Mouse (Mus musculus) spleen, postnatal 4 days (tissue): Measurements from ENCODE around the gene Isg15.

ENCODE experiments used
- DNase-seq, 2 experiments: peaks; one replicate each; pipeline ENCODE4 v3.0.0; 2022; ENCODE audit warnings: low spot score in 2 of 2

Isg15 gene

DNA sequence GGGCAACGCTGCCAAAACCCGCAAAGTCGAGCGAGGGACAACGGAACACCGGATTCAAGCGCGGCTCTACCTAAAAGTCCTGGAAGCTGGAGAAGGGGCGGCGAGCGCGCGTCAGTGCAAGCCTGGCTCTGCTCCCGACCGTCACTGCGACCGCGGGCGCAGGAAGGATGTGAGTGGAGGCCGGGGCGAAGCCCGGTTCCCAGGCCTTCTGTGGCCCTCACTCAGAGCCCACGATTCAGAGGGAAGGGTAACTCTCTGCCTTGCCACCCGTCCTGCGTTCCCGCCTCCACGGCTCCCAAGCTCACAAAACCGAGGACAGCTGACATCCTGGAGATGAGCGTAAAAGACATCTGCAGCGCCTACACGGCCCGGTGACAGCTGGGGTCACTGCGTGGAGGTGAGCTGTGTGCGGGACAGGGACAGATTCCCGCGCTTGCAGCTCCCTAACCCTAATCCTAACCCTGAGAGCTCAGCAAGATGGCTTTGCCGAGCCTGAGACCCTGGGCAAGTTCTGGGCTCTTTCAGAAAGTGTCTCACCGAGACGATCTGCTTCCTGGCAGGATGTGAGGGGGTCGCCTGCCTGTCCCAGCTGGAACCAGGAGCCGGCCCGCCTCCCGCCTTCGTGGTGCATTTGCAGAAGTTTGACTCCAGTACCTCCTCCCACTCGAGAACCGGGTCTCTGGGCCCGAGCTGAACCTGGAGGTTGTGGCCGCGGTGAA, 3.0 kb upstream of the Isg15 start:
- no peak for DNase-seq

DNA sequence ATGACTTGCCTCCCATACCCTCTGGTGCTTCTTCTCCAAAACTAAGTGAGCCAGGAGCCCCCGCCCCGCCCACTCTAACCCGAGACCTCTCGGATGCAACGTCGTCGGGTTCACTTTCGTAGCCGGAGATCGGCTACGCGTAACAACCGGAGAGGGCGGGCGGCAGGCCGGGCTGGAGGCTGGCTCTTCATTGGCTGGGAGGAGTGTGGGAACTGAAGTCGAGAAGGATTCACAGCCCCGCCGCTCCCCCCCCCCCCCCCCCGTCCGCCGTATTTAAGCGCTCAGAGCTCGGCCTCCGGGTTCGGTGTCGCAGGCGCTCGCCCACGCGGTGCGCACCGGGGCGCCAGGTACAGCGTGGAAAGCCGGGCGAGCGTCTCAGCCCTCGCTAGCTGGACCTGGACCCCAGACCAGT, 2.4 kb upstream of the Isg15 start, which contains the start of gene AW011738:
Gene AW011738, plus strand, starts transcription at position 304 of the 412 bp plus-strand sequence.
- DNase-seq: peak; percentile 70 to 82

DNA sequence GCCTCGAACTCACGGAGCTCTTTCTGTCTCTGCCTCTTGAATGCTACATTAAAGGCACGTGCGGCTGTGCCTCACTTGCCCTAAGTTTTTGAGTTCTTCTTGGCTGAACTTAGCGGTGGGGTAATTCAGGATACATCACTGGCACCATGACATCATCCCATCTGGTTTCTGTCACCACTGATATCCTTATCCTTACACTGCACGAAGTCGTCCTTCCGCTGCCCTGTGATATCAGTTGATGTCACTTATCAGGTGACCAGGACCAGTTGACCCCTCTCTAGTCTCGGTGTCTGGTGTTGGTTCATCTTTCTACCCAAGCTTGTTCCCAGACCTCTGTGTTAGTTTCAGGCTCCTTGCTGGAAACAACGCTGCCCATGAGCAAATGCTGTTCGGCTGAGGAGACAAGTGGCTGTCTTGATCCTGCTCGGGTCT, 1.9 kb upstream of the Isg15 start:
- DNase-seq: peak in 1 of 2 experiments; percentile 54

DNA sequence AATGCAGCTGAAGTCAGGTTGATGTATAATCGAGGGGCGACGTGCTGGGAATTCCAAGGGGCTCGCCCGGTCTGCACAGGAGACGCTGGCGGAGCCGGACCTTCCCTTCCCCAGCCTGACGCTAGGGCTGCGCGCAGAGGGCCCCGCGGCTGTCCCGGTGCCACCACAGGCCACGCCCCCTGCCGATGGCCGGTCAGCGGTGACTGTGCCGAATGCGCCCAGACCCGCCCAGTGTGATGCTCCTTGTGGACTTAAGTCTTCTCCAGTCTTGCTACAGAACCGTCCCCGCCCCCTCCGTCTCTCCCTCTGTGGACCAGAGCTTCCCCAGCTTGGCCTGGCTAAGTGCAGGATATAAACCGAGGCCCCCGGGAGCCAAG, 2.8 kb downstream of the Isg15 start:
- DNase-seq: peak; percentile 90 to 94

- peak; percentile 72 to 87 for DNase-seq
Measured at GRCm38 (mm10) chr4:156197131-156197828, 3.3 kb downstream of the Isg15 start, which contains the start of gene Agrn. Gene Agrn, minus strand, starts transcription at chr4:156197488.

- DNase-seq: peak; percentile 37 to 75
Measured at GRCm38 (mm10) chr4:156195927-156196870, 4.4 kb downstream of the Isg15 start.

- DNase-seq: no peak
Measured at GRCm38 (mm10) chr4:156194346-156194745, 6.3 kb downstream of the Isg15 start.

DNA sequence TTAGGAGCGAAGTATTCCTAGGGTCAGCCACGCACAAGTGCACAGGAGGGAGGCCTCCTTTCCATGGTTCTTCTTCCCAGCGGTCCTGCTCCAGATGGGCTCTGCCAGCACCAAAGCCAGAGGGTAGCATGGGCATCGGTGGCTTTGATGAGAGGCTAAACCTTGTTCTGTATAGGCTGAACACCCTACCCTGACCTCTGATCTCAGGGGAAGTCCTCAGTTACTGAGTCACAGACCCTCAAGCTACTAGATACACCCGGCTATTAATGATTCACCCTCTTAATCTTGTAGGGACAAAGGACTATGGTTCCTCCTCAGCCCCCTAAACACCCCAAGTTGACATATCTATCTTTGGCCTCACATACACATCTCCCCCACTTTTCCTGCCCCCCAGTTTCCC, 6.7 kb downstream of the Isg15 start:
- no peak for DNase-seq

DNA sequence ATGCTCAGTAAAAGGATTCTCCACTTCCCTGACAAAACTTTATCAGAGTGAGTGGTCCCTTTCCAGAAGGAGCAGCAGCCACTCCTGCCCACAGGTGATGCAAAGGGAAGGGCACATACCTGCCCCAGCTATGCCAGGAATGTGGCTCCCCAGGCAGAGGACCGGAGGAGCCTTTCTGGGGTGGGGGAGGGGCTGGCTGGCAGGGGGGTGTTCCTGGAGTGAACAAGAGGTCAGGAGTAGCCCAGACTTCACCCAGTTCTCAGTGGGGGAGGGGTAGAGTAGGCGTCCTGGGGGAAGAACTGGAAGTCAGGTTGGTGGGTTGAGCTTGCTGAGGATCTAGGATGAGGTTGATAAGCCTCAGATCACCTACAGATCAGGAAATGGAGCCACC, 7.4 kb downstream of the Isg15 start:
- no peak for DNase-seq

DNA sequence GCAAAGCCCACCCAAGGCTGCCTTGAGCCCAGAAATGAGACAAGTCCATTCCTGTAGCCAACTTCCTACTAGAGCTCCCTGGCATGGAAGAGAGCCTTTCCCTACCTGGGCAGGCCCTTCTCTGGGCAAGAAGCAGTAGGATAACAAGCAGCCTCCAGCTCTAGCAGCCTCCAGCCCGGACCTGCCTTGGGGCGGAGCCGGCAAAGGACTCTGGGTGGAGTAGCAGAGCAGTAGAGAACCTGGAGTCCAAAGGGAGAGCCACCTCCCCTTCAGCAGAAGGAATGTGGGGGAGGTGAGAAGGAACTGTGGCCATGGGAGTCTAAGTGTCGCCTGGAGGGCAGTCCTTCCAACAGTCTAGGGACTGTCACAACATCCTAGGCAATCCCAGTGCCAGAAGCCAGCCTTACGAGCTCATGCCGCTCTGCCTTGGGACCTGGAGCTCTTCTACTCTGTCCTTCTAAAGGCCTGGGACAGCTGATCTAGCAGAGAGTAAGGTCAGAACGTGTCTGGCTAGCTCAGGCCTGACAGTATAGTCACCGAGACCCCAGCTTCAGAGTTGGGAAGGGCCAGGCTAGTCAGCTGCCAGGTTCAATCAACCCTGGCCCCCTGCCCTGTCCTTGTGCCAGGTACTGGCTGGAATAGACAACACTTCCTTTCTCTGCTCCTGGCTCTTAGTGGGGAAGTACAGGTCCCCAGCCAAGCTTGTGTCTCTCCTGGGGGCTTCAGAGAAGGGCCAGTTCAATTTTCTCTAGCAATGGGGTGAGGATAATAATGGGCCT, 8.0 kb downstream of the Isg15 start:
- DNase-seq: no peak

- no peak for DNase-seq
Measured at GRCm38 (mm10) chr4:156188811-156189323, 11.8 kb downstream of the Isg15 start.

GRCm38 (mm10) chr4:156188162-156188810, 12.3 kb downstream of the Isg15 start:
- DNase-seq: no peak

DNA sequence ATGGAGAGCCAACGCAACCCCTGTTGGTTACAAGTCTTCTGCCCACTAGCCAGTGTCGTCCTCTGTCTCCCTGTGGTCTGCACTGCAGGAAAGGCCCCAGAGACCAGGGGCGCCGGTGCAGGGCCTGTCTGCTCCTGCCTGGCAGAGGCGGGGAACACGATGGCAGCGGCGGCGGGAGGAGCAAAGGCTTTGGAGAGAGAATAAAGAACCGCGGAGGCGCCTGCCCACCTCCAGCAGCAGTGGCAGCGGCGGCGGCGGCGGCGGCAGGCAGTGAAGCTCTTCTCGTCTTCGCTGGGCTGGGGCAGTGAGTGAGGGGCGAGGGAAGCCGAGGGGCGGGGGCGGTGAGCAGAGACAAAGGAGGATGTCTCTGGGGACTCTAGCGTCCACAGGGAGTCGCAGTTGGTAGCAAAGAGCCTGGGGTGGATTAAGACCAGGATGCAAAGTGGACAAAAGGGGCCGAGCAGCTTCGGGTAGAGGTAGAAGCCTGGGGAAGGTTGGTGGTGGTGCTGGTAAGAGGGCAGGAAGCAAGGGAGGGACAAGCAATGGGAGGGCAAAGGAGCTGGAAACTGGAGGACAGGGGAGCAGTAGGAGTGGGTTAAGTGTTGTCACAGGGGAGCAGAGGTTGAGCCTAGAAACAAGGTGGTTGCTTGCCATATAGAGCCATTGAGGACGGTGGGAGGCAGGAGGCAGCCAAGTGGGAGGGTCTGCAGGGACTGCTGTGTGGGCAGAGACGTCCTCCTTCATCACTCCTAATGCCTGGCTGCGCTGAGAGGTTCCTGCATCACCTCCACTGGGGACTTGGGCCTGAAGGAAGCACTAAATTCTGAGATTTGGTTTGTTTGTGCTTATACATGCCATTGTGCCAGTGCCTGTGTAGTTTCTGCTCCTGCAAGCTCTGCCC, 14.4 kb downstream of the Isg15 start:
- DNase-seq: no peak

DNA sequence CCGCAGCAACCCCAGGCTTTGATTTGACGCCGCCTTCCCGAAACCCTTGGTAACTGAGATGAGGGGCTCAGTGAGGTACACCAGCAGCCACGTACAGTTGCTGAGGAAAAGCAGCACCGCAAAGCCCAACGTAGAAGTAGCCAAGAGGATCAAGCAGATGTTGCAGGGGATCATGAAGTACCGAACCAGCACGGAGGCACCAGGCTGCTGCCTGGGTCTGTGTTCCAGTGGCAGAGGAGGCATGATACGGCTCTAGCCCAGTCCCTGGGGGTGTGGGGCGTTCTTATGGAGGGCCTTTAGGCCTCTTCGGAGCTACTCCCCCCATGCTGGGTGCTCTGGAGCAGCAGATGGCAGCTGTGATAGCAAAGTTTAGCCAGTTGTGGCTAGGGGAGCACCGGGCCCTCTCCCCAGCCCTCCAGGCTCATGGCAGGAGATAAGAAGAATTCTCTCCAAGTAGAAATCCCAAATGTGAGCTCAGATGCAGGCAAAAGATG, 15.1 kb downstream of the Isg15 start:
- DNase-seq: no peak

DNA sequence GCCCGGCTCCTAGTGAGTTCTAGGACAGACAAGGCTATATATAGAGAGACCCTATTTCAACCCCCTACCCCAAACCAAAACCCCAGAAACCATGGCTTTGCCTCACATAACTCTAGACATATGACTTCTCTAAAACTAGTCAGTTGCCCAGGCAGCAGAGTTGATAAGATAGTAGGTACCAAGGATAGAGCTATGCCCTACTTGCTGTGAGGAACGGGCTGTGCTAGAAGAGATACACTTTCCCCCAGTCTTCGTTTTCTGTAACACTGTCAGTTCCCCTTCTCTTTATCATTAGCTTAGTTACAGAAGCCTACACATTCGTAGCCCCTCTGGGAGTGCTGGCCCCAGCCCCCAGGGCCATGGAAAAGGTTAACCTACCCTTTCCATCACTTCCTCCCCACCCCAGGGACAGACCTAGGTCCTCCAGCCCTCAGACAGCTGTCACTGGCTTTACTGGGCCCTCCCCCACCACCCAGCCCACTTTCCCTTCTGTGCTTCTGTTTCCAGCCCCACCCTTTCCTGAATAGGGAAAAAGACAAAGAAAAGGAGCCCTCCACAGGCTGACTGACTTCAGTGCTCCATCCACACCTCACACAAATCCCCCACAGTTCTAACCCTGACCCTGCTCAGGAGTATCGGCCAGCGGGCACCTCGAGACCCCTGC, 16.2 kb downstream of the Isg15 start:
- DNase-seq: no peak

DNA sequence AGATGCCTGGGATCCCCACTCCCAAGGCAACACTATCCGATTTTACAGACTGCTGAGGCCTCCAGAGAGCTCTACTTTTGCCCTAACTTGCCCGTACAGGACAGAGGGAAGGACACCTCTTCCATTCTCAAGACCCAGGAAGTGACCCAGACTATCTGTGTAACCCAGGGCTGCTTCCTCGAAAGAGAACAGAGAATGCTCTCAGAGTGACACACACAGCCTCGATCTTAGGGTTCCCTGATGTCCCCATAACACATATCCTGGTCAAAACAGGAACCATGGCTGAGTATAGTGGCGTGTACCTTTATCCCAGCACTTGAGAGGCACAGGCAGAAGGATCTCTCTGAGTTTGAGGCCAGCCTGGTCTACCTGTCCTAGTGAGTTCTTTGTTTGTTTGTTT, 16.9 kb downstream of the Isg15 start:
- no peak for DNase-seq

DNA sequence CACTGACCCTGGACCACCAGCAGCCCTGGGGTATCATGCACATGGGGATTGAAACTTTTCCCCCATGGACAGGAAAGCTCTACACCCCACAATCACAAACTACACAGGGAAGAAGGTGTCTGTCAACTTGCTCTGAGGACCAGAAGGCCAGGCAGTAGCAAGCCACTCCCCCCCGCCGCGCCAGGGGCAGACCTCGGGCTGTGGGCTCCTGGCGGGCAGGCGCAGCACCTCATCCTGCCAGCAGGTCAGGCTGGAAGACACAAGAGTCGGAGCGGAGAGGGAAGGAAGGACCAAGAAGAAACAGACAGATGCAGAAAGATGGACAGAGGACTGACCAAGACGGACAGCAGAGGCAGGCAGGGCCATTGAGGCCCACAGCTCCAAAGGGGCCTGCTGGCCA, 23.0 kb downstream of the Isg15 start:
- DNase-seq: no peak

- no peak for DNase-seq
Measured at GRCm38 (mm10) chr4:156171828-156172227, 28.8 kb downstream of the Isg15 start.

GRCm38 (mm10) chr4:156169129-156169528, 31.5 kb downstream of the Isg15 start:
- peak in 1 of 2 experiments; percentile 56 for DNase-seq
